Mouse (Mus musculus): ENCODE data around the gene Prph2. TPM values are rescaled to one million over a fixed set of nuclear protein-coding genes. Genes with fewer than 3 reads are reported as not detected.

Prph2 gene
- polyA plus RNA-seq, 1 experiment from 2014 or later: not detected

DNA sequence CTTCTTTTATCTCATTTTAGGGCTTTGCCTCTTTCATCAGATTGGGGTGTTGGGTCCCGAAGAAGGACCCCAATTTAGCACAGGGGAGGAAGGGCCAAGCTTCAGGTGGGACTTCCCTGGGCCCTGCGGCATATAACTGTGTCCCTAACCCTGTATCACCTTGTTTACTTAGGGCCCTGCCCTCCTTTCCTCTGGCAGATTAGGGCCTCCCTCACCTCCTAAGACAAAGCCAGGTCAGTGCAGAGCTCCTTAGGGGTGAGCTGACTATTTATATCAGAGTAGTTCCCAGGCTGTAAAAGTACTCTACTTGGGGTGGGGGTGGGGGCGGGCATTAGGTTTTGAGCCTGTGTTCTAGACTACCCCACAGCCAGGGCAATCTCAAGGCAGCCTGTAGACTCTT, 4.9 kb downstream of the Prph2 start:
- H3K4me1 ChIP-seq (ENCODE audit: control insufficient read depth, insufficient read depth, low read depth, low read length): no peaks in the 10 kb centered on the region
- H3K27me3 ChIP-seq (replicated peaks; ENCODE audit: control insufficient read depth, insufficient read depth, low read length): no peaks in the 10 kb centered on the region
- WGBS: 77% methylated on average over 3 of the region's 3 CpGs

DNA sequence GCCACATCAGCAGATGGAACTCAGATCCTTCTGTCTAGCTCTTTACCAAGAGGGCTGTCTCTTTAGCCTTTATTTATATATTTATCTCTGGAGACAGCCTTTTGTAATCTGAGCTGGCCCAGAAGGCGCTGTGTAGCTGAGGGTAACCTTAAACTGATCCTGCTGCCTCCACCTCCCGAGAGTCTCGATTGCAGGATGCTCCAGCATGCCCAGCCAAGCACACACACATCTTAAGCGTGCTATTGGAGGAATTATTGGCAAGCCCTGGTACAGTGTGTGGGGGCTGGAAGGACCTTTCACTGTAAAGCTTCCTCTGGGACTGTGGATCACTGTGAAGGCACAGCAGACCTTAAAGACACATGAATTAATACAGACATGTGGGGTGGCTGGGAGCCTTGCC, 8.7 kb downstream of the Prph2 start:
- no peak for ATAC-seq
- Histone ChIP-seq H3K4me3 (ENCODE audit: low read length) (no peak overlapping the region), H3K4me1 (ENCODE audit: control insufficient read depth, insufficient read depth, low read depth, low read length) (no peaks in the 10 kb centered on the region), H3K27me3 (replicated peaks; ENCODE audit: control insufficient read depth, insufficient read depth, low read length) (no peaks in the 10 kb centered on the region), H3K36me3 (ENCODE audit: control insufficient read depth, insufficient read depth, low read length) (no peaks in the 10 kb centered on the region), H3K4me2 (ENCODE audit: low read length) (no peak overlapping the region), H3K27ac (ENCODE audit: low read depth, low read length) (no peak overlapping the region), H3K9ac (ENCODE audit: low read depth, low read length) (no peak overlapping the region), H3K9me3 (ENCODE audit: control insufficient read depth, low read length) (no peaks in the 10 kb centered on the region)
- 43% methylated on average over 4 of the region's 4 CpGs for WGBS

More for the DNA sequence above, 4.9 kb downstream of the Prph2 start:
- Histone ChIP-seq H3K4me2 (ENCODE audit: low read length) (no peak overlapping the region), H3K9ac (ENCODE audit: low read depth, low read length) (no peak overlapping the region), H3K27ac (ENCODE audit: low read depth, low read length) (no peak overlapping the region), H3K36me3 (ENCODE audit: control insufficient read depth, insufficient read depth, low read length) (no peaks in the 10 kb centered on the region), H3K9me3 (ENCODE audit: control insufficient read depth, low read length) (no peaks in the 10 kb centered on the region), H3K4me3 (ENCODE audit: low read length) (no peak overlapping the region)
- ATAC-seq: no peak

DNA sequence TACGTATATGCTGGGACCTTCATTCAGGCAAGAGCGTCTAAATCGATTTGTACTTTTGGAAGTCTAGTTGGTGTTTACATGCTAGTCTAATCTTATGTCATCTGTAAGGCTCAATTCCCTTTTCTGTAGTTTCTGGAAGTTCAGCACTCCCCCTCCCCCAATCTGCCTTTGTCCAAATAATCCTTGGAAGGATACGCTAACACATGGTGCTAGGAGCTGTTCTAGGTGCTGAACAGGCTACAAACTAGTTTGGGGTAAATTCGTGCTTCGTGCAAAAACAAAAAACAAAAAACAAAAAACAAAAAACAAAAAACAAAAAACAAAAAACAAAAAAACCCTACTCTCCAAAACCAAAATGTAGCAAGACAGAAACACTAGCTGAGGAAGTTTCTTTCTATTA, 10.6 kb downstream of the Prph2 start:
- Histone ChIP-seq H3K4me1 (ENCODE audit: control insufficient read depth, insufficient read depth, low read depth, low read length) (no peaks in the 10 kb centered on the region), H3K27me3 (replicated peaks; ENCODE audit: control insufficient read depth, insufficient read depth, low read length) (no peaks in the 10 kb centered on the region), H3K9me3 (ENCODE audit: control insufficient read depth, low read length) (no peaks in the 10 kb centered on the region), H3K4me2 (ENCODE audit: low read length) (no peak overlapping the region), H3K36me3 (ENCODE audit: control insufficient read depth, insufficient read depth, low read length) (no peaks in the 10 kb centered on the region), H3K27ac (ENCODE audit: low read depth, low read length) (no peak overlapping the region), H3K4me3 (ENCODE audit: low read length) (no peak overlapping the region), H3K9ac (ENCODE audit: low read depth, low read length) (no peak overlapping the region)
- ATAC-seq: no peak
- 73% methylated on average over 6 of the region's 6 CpGs for WGBS

DNA sequence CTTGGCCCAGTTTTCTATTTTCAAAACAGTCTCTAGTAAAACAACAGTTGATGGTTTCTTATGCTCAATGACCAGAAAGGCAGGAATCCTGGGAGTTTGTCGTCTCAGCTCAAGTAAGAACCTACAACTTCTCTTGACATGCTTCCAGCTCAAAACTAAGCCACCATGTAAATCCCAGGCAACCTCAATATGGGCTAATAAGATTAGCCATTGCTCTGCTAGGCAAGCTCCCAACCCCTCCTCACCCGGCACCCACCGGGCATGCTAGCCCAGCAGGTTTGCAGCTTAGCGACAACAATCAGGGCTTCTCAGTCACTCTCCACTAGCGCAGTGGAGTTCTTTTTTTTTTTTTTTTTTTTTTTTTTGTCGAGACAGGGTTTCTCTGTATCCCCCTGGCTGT, 15.9 kb downstream of the Prph2 start:
- no peak overlapping the region for H3K4me2 ChIP-seq (ENCODE audit: low read length)
- WGBS: 61% methylated on average over 6 of the region's 6 CpGs
- peaks cover 22% of the 10 kb centered on the region for H3K36me3 ChIP-seq (ENCODE audit: control insufficient read depth, insufficient read depth, low read length)
- no peaks in the 10 kb centered on the region for H3K9me3 ChIP-seq (ENCODE audit: control insufficient read depth, low read length)
- H3K27ac ChIP-seq (ENCODE audit: low read depth, low read length): no peak overlapping the region
- H3K4me3 ChIP-seq (ENCODE audit: low read length): no peak overlapping the region
- H3K27me3 ChIP-seq (replicated peaks; ENCODE audit: control insufficient read depth, insufficient read depth, low read length): no peaks in the 10 kb centered on the region
- no peak overlapping the region for H3K9ac ChIP-seq (ENCODE audit: low read depth, low read length)
- no peak for ATAC-seq
- H3K4me1 ChIP-seq (ENCODE audit: control insufficient read depth, insufficient read depth, low read depth, low read length): no peaks in the 10 kb centered on the region

DNA sequence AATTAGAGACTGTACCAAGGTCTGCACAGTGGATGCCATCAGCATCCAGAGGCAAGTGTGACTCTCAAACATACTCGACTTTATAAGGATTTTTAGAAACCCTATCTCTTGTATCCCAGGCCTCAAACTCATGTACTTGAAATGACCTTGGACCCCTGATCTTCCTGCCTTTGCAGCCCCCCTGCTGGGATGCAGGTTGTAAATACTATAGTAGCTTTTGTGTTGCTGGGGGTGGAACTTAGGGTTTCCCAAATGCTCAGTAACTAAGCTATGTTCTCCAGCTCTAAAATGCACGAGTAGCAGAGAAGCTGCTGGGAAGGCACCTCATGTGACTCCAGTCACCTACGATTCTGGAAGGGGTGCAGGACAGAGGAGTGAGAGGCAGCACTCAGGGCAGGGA, 16.7 kb downstream of the Prph2 start:
- peaks cover 28% of the 10 kb centered on the region for H3K36me3 ChIP-seq (ENCODE audit: control insufficient read depth, insufficient read depth, low read length)
- no peak overlapping the region for H3K4me3 ChIP-seq (ENCODE audit: low read length)
- WGBS: 74% methylated on average over 3 of the region's 3 CpGs
- no peaks in the 10 kb centered on the region for H3K4me1 ChIP-seq (ENCODE audit: control insufficient read depth, insufficient read depth, low read depth, low read length)
- H3K9ac ChIP-seq (ENCODE audit: low read depth, low read length): no peak overlapping the region
- no peak overlapping the region for H3K4me2 ChIP-seq (ENCODE audit: low read length)
- no peaks in the 10 kb centered on the region for H3K9me3 ChIP-seq (ENCODE audit: control insufficient read depth, low read length)
- ATAC-seq: no peak
- H3K27ac ChIP-seq (ENCODE audit: low read depth, low read length): no peak overlapping the region
- no peaks in the 10 kb centered on the region for H3K27me3 ChIP-seq (replicated peaks; ENCODE audit: control insufficient read depth, insufficient read depth, low read length)

DNA sequence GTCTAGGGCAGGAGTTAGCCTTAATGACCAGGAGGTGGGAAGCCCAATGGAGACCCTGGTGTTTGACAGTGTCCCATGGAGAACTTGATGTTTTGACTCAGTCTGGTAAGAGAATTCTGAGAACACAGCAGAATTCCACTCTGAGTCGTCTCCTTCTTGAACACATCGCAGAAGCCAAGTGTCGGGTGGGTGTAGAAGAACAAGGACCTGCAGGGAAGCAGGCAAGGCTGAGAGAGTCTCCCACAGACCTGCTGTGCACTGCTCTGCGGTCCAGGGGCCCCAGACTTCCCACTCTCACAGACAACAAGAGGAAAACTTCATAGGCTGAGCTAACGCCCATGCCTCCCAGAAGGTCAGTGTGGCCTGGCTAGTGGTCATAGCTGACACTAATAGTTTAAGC, 17.5 kb downstream of the Prph2 start:
- 93% methylated on average over 5 of the region's 5 CpGs for WGBS

DNA sequence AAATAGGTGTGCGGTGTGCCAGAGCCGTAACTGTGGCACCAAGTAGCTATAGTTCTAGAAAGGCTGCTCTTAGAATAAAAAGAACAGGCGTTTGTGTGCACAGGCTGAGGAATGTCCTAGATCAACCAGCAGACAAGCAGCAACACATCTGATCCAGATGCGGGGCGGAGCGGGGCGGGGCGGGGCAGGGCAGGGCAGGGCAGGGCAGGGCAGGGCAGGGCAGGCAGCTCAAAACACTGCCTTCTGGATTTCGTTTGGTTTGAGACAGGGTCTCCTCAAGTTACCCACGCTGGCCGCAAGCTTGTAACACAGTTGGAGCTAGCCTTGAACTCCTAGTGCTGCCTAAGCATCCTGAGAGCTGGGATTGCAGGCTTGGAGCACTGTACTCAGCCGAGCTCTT, 19.0 kb downstream of the Prph2 start:
- Histone ChIP-seq H3K36me3 (ENCODE audit: control insufficient read depth, insufficient read depth, low read length) (peaks cover 48% of the 10 kb centered on the region), H3K27ac (ENCODE audit: low read depth, low read length) (no peak overlapping the region), H3K27me3 (replicated peaks; ENCODE audit: control insufficient read depth, insufficient read depth, low read length) (no peaks in the 10 kb centered on the region), H3K9me3 (ENCODE audit: control insufficient read depth, low read length) (no peaks in the 10 kb centered on the region), H3K4me2 (ENCODE audit: low read length) (no peak overlapping the region), H3K4me1 (ENCODE audit: control insufficient read depth, insufficient read depth, low read depth, low read length) (no peaks in the 10 kb centered on the region), H3K4me3 (ENCODE audit: low read length) (no peak overlapping the region), H3K9ac (ENCODE audit: low read depth, low read length) (no peak overlapping the region)
- no peak for ATAC-seq
- 93% methylated on average over 12 of the region's 12 CpGs for WGBS

More for the DNA sequence above, 17.5 kb downstream of the Prph2 start:
- no peaks in the 10 kb centered on the region for H3K27me3 ChIP-seq (replicated peaks; ENCODE audit: control insufficient read depth, insufficient read depth, low read length)
- H3K4me2 ChIP-seq (ENCODE audit: low read length): no peak overlapping the region
- no peaks in the 10 kb centered on the region for H3K4me1 ChIP-seq (ENCODE audit: control insufficient read depth, insufficient read depth, low read depth, low read length)
- H3K27ac ChIP-seq (ENCODE audit: low read depth, low read length): no peak overlapping the region
- H3K9me3 ChIP-seq (ENCODE audit: control insufficient read depth, low read length): no peaks in the 10 kb centered on the region
- H3K4me3 ChIP-seq (ENCODE audit: low read length): no peak overlapping the region
- ATAC-seq: no peak
- peaks cover 35% of the 10 kb centered on the region for H3K36me3 ChIP-seq (ENCODE audit: control insufficient read depth, insufficient read depth, low read length)
- no peak overlapping the region for H3K9ac ChIP-seq (ENCODE audit: low read depth, low read length)

DNA sequence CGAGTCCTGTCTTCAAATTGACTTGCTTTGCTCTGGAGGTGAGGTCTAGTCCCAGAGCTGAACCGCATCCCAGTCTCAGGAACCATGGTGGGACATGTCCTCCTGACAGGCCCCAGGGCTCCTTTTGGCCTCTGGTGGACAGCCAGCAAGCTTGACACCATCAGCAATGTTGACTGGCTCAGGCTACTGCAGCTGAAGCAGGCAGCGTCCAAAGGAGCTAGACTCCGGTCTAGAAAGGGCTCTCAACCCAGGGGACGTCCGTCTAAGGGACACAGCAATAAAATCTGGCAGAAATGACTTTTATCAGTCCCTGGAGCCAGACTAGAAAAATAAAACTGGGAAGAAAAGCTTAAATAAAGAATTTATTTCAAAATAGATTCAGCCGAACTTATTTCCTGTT, 19.6 kb downstream of the Prph2 start:
- H3K9ac ChIP-seq (ENCODE audit: low read depth, low read length): no peak overlapping the region
- no peak for ATAC-seq
- 94% methylated on average over 7 of the region's 7 CpGs for WGBS
- peaks cover 54% of the 10 kb centered on the region for H3K36me3 ChIP-seq (ENCODE audit: control insufficient read depth, insufficient read depth, low read length)
- no peak overlapping the region for H3K4me2 ChIP-seq (ENCODE audit: low read length)
- no peak overlapping the region for H3K27ac ChIP-seq (ENCODE audit: low read depth, low read length)
- H3K4me1 ChIP-seq (ENCODE audit: control insufficient read depth, insufficient read depth, low read depth, low read length): no peaks in the 10 kb centered on the region
- H3K27me3 ChIP-seq (replicated peaks; ENCODE audit: control insufficient read depth, insufficient read depth, low read length): no peaks in the 10 kb centered on the region
- no peak overlapping the region for H3K4me3 ChIP-seq (ENCODE audit: low read length)
- H3K9me3 ChIP-seq (ENCODE audit: control insufficient read depth, low read length): no peaks in the 10 kb centered on the region

DNA sequence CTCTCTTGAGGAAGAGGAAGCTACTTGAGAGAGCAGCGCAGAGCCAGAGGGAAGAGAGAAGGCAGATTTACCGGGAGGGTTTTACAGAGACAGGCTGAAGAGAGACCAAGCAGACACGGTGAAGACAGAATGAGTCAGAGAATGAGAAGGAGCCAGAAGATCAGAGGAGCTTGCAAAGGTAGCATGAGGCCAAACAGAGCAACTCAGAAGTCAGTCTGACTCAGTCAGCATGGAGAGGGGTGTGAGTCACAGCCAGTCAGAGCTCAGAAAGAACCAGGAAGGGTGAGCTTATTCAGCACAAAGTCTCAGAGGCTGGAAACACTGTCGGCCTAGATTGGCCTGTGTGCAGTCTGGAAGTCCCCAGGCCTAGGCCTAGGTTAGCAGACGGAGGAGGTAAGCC, 22.7 kb downstream of the Prph2 start:
- Histone ChIP-seq H3K4me2 (ENCODE audit: low read length) (no peak overlapping the region), H3K36me3 (ENCODE audit: control insufficient read depth, insufficient read depth, low read length) (peaks cover 71% of the 10 kb centered on the region), H3K9me3 (ENCODE audit: control insufficient read depth, low read length) (no peaks in the 10 kb centered on the region), H3K9ac (ENCODE audit: low read depth, low read length) (no peak overlapping the region), H3K27me3 (replicated peaks; ENCODE audit: control insufficient read depth, insufficient read depth, low read length) (no peaks in the 10 kb centered on the region), H3K4me3 (ENCODE audit: low read length) (no peak overlapping the region), H3K4me1 (ENCODE audit: control insufficient read depth, insufficient read depth, low read depth, low read length) (no peaks in the 10 kb centered on the region), H3K27ac (ENCODE audit: low read depth, low read length) (no peak overlapping the region)
- WGBS: 95% methylated on average over 5 of the region's 5 CpGs
- no peak for ATAC-seq

All from hindbrain, embryonic 16.5 days (tissue).